19 mouse cellular contexts compared by ENCODE assay signal in the genomic region with DNA sequence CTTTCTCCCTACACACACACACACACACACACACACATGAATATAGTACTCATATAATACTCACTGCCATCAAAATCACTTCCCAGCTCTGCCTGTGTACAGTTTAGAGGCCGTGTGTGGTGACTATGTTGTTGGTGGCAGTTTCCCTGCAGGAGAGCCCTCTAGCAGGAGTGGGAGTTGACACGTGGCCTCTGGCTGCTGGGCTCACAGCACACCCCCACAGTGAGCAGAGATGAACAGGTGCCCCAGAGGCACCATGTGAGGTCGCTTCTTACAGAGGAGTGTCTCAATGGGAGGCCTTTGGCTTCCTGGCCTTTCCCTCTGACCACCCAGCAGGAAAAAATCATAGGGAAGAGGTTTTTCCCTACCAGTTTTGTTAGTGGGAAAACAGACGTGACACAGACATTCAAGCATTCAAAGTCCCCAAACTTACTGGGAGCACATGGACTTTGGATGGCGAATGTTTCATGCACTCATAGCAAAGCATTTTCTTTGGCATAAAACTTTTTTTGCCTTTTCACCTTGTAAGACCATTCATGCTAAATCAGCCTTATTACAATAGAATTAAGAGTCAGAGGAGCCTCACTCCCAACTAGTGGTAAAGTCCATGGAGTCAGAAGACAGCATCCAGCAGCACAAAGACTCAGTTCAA. TPM values are rescaled to one million over a fixed set of nuclear protein-coding genes. Genes with fewer than 3 reads are reported as not detected.
A peak's percentile ranks its signal among the peaks of the same experiment; 100 is the strongest.
DNase-seq lines count a peak whose midpoint lies in the region; ATAC-seq and TF ChIP-seq lines count a peak whose summit lies in the region.
"Had no signal": no experiment of that assay in that cellular context is flagged by ENCODE, and none has a peak within 500 bp of the region (broad histone marks: within the 10 kb centered on the region; RNA-seq: fewer than 3 reads in every experiment).

No protein-coding gene starts in this region.

- 8% methylated on average over 5 of the region's 5 CpGs for WGBS in hindbrain, embryonic 14.5 days
- WGBS in hindbrain, embryonic 11.5 days: 6% methylated on average over 5 of the region's 5 CpGs
- WGBS in lung, embryonic 16.5 days: 28% methylated on average over 5 of the region's 5 CpGs
- WGBS in liver, embryonic 16.5 days (ENCODE audit: insufficient replicate concordance): 29% methylated on average over 5 of the region's 5 CpGs

- no peak overlapping the region for H3K4me3 ChIP-seq in hindbrain, embryonic 14.5 days (replicated peaks; ENCODE audit: low read length)
- H3K4me3 ChIP-seq in hindbrain, embryonic 11.5 days (ENCODE audit: low read depth, low read length): no peak overlapping the region
- H3K4me3 ChIP-seq in lung, embryonic 16.5 days (ENCODE audit: low read length): no peak overlapping the region
- no peak overlapping the region for H3K4me3 ChIP-seq in liver, embryonic 16.5 days (ENCODE audit: low read depth, low read length)
- H3K4me3 ChIP-seq: embryonic facial prominence, embryonic 15.5 days; hindbrain, embryonic 15.5 days; kidney, embryonic 15.5 days had no signal

- no peaks in the 10 kb centered on the region for H3K36me3 ChIP-seq in hindbrain, embryonic 14.5 days (replicated peaks; ENCODE audit: control insufficient read depth, insufficient read depth)
- H3K36me3 ChIP-seq in hindbrain, embryonic 11.5 days (ENCODE audit: control insufficient read depth, insufficient read depth, low read length): no peaks in the 10 kb centered on the region
- H3K36me3 ChIP-seq in lung, embryonic 16.5 days (ENCODE audit: control insufficient read depth, insufficient read depth, low read length): no peaks in the 10 kb centered on the region
- no peaks in the 10 kb centered on the region for H3K36me3 ChIP-seq in liver, embryonic 16.5 days (ENCODE audit: control insufficient read depth, insufficient read depth)
- H3K36me3 ChIP-seq: embryonic facial prominence, embryonic 15.5 days; hindbrain, embryonic 15.5 days; kidney, embryonic 15.5 days had no signal

- H3K9me3 ChIP-seq in hindbrain, embryonic 14.5 days (ENCODE audit: control insufficient read depth, low read length): no peaks in the 10 kb centered on the region
- H3K9me3 ChIP-seq in hindbrain, embryonic 11.5 days (ENCODE audit: control insufficient read depth, low read length): no peaks in the 10 kb centered on the region
- no peaks in the 10 kb centered on the region for H3K9me3 ChIP-seq in lung, embryonic 16.5 days (ENCODE audit: control insufficient read depth, low read length)
- H3K9me3 ChIP-seq in liver, embryonic 16.5 days (replicated peaks; ENCODE audit: control insufficient read depth, low read length): no peaks in the 10 kb centered on the region
- H3K9me3 ChIP-seq: embryonic facial prominence, embryonic 15.5 days; hindbrain, embryonic 15.5 days; kidney, embryonic 15.5 days had no signal

- no peak for DNase-seq in hindbrain, embryonic 14.5 days (ENCODE audit: low spot score)
- DNase-seq in hindbrain, embryonic 11.5 days (ENCODE audit: low spot score): no peak
- no peak for DNase-seq in lung, postnatal 36 days
- peak; percentile 7 for DNase-seq in brain, embryonic 14.5 days (ENCODE audit: low read depth)
- DNase-seq in adrenal gland, adult 2 months: no peak
- DNase-seq: cerebellum, adult 2 months; heart, postnatal 10 days; thymus, postnatal 14 days had no signal

- no peak for TF ChIP-seq CTCF in brain, embryonic 14.5 days (IDR thresholded peaks at IDR 0.05; ENCODE audit: borderline replicate concordance, extremely low read depth, insufficient read depth, insufficient read length)

- H3K4me1 ChIP-seq in hindbrain, embryonic 14.5 days (replicated peaks; ENCODE audit: control insufficient read depth, insufficient read depth, low read length): no peaks in the 10 kb centered on the region
- H3K4me1 ChIP-seq in hindbrain, embryonic 11.5 days (replicated peaks; ENCODE audit: control insufficient read depth, insufficient read depth, low read length): no peaks in the 10 kb centered on the region
- H3K4me1 ChIP-seq in lung, embryonic 16.5 days (replicated peaks; ENCODE audit: control insufficient read depth, insufficient read depth, low read length): peaks cover 6% of the 10 kb centered on the region; the same call in 1 of the 2 replicates
- H3K4me1 ChIP-seq in liver, embryonic 16.5 days (ENCODE audit: control insufficient read depth, low read depth, low read length): no peaks in the 10 kb centered on the region
- H3K4me1 ChIP-seq: embryonic facial prominence, embryonic 15.5 days; hindbrain, embryonic 15.5 days; kidney, embryonic 15.5 days had no signal

- TF ChIP-seq POLR2A in brain, embryonic 14.5 days (IDR thresholded peaks at IDR 0.05; ENCODE audit: borderline replicate concordance, extremely low read depth, insufficient read depth, insufficient read length, poor library complexity, severe bottlenecking): no peak

- H3K9ac ChIP-seq in hindbrain, embryonic 14.5 days: no peak overlapping the region
- no peak overlapping the region for H3K9ac ChIP-seq in hindbrain, embryonic 11.5 days (ENCODE audit: low read depth, low read length)
- peak overlapping the region; percentile 50; the same call in 1 of the 2 replicates for H3K9ac ChIP-seq in lung, embryonic 16.5 days (ENCODE audit: low read length)
- no peak overlapping the region for H3K9ac ChIP-seq in liver, embryonic 16.5 days (ENCODE audit: low read depth, low read length)
- H3K9ac ChIP-seq: embryonic facial prominence, embryonic 15.5 days; hindbrain, embryonic 15.5 days; kidney, embryonic 15.5 days had no signal

- H3K27ac ChIP-seq in hindbrain, embryonic 14.5 days: 0 out of 2 replicates have a peak overlapping the region, but pooled peaks have one; percentile 20
- H3K27ac ChIP-seq in hindbrain, embryonic 11.5 days (ENCODE audit: low read depth, low read length): no peak overlapping the region
- peak overlapping the region; percentile 54 for H3K27ac ChIP-seq in lung, embryonic 16.5 days (ENCODE audit: low read length)
- H3K27ac ChIP-seq in liver, embryonic 16.5 days (ENCODE audit: low read length): 0 out of 2 replicates have a peak overlapping the region, but pooled peaks have one; percentile 37
- H3K27ac ChIP-seq: embryonic facial prominence, embryonic 15.5 days; hindbrain, embryonic 15.5 days; kidney, embryonic 15.5 days had no signal

- peaks cover 99% of the 10 kb centered on the region for H3K27me3 ChIP-seq in hindbrain, embryonic 14.5 days (ENCODE audit: control insufficient read depth, insufficient read depth, low read length)
- peaks cover 79% of the 10 kb centered on the region for H3K27me3 ChIP-seq in hindbrain, embryonic 11.5 days (ENCODE audit: control insufficient read depth, insufficient read depth, low read length)
- 0 out of 2 replicates have a peak, but pooled peaks cover 4% of the 10 kb centered on the region for H3K27me3 ChIP-seq in lung, embryonic 16.5 days (ENCODE audit: control insufficient read depth, insufficient read depth, low read depth, low read length)
- H3K27me3 ChIP-seq in liver, embryonic 16.5 days (ENCODE audit: control insufficient read depth, insufficient read depth, low read depth, low read length): no peaks in the 10 kb centered on the region; the same call in 1 of the 2 replicates

- no peak overlapping the region for H3K4me2 ChIP-seq in hindbrain, embryonic 14.5 days (replicated peaks)
- H3K4me2 ChIP-seq in hindbrain, embryonic 11.5 days (replicated peaks; ENCODE audit: low read depth, low read length): no peak overlapping the region
- H3K4me2 ChIP-seq in lung, embryonic 16.5 days (ENCODE audit: low read depth, low read length): no peak overlapping the region
- no peak overlapping the region for H3K4me2 ChIP-seq in liver, embryonic 16.5 days (ENCODE audit: low read depth, low read length)
- H3K4me2 ChIP-seq: embryonic facial prominence, embryonic 15.5 days; heart, embryonic 11.5 days; hindbrain, embryonic 15.5 days; kidney, embryonic 15.5 days had no signal

- ATAC-seq in hindbrain, embryonic 14.5 days (ENCODE audit: low FRiP score): no peak
- ATAC-seq in hindbrain, embryonic 11.5 days (ENCODE audit: low FRiP score): no peak
- no peak for ATAC-seq in lung, embryonic 16.5 days (ENCODE audit: low read depth)
- peak; percentile 49 for ATAC-seq in liver, embryonic 16.5 days (ENCODE audit: low read depth)
- ATAC-seq: forebrain, embryonic 16.5 days; intestine, postnatal 0 days had no signal

RNA-seq across cellular contexts. Expression of gene Foxa2, which starts 24.7 kb away (rescaled TPM):
- 2.1 and 2.2 TPM in 2 replicates for polyA plus RNA-seq in hindbrain, embryonic 14.5 days (2014; fragmentation: Nextera tagmentation; extraction: Ambion mirVana)
- 3.4 and 4.5 TPM in 2 replicates for polyA plus RNA-seq in hindbrain, embryonic 11.5 days (2014; fragmentation: Nextera tagmentation; extraction: Ambion mirVana)
- 32.6 and 38.1 TPM in 2 replicates for polyA plus RNA-seq in lung, embryonic 16.5 days (2015; fragmentation: Nextera tagmentation; extraction: Ambion mirVana)
- 7.3 and 10.0 TPM in 2 replicates for polyA plus RNA-seq in brain, embryonic 14.5 days (2012; rRNA removed)
- 2.9 and 3.8 TPM in 2 replicates for polyA plus RNA-seq in liver, embryonic 16.5 days (2015; fragmentation: Nextera tagmentation; extraction: Ambion mirVana)
- not detected for total RNA-seq in adrenal gland, adult 2 months (2021)
- polyA plus RNA-seq in adrenal gland, adult 2 months (2012; rRNA removed): 0.18 TPM in 1 of 2 replicates, not detected in the other
- total RNA-seq: gastrocnemius, postnatal 4 days; heart, postnatal 10 days; layer of hippocampus, postnatal 10 days; left cerebral cortex, adult 8-10 months had no signal
- polyA plus RNA-seq: cerebellum, adult 2 months; forebrain, embryonic 16.5 days had no signal
